Mouse (Mus musculus) lung, postnatal 0 days (tissue): ENCODE measurements at regions not wholly inside any gene's neighbourhood (a gene's known extent, or its start where the extent isn't known, plus 50 kb on each side); places are given as distances from the start of the nearest gene placed in this dataset.
"Not testable (repeated sequence)": the region's sequence is repeated elsewhere in the genome, so short reads cannot be mapped to it uniquely, and the experiment has no call there.

ENCODE experiments used
- CTCF ChIP-seq: IDR thresholded peaks from 2 replicates; pipeline ENCODE4 v1.5.1; 2016; ENCODE audit warnings: antibody characterized with exemption, mild to moderate bottlenecking
- EP300 ChIP-seq: IDR thresholded peaks from 2 replicates; pipeline ENCODE4 v1.6.1; 2016; ENCODE audit warnings: antibody characterized with exemption, mild to moderate bottlenecking, control low read depth

- not testable (repeated sequence) for TF ChIP-seq CTCF, EP300
Observed at GRCm38 (mm10) chr16:65646741-65647140, 84.2 kb upstream of the Chmp2b start.
